Mouse (Mus musculus) lung, adult 2 months (tissue): ENCODE data around the gene Slain2. TPM values are rescaled to one million over a fixed set of nuclear protein-coding genes. Genes with fewer than 3 reads are reported as not detected.
"Not testable (repeated sequence)": the region's sequence is repeated elsewhere in the genome, so short reads cannot be mapped to it uniquely, and the experiment has no call there.

Source experiments
- DNase-seq: peaks from one replicate; pipeline ENCODE4 v3.0.0; 2022
- H3K4me1 ChIP-seq: fragments of 200-500 bp; 2 replicates; pipeline ENCODE4 v1.6.1; 2011; ENCODE audit warnings: low read length; ENCODE audit not compliant: control insufficient read depth, insufficient read depth
- H3K4me3 ChIP-seq: fragments of 200-500 bp; replicated peaks from 2 replicates; pipeline ENCODE3; 2011; ENCODE audit warnings: low read depth, mild to moderate bottlenecking, control low read depth, low read length; ENCODE audit errors: extremely low read depth
- CTCF ChIP-seq: fragments of 200-500 bp; IDR thresholded peaks from 2 replicates; pipeline ENCODE4 v1.5.1; 2011; ENCODE audit warnings: mild to moderate bottlenecking, low read length, control low read depth; ENCODE audit not compliant: insufficient read depth
- POLR2A ChIP-seq: fragments of 200-500 bp; IDR thresholded peaks from 2 replicates; pipeline ENCODE4 v1.6.1; 2011; ENCODE audit warnings: low read depth, mild to moderate bottlenecking, control low read depth, low read length, borderline replicate concordance; ENCODE audit errors: extremely low read depth
- WGBS: fragments of 180-500 bp; shearing (Covaris S2); methylation state at CpG from one replicate; pipeline ENCODE4 v1.1.7; 2018; 5-methylcytosine and 5-hydroxymethylcytosine counted together
- polyA plus RNA-seq: library from polyadenylated mRNA; depleted of rRNA; stranded (reverse); fragments of >200 nt; gene quantifications from 2 replicates; pipeline ENCODE4 v1.2.3, GENCODE M21; 2012

Slain2 gene
- polyA plus RNA-seq, 1 experiment = 35.1 TPM

DNA sequence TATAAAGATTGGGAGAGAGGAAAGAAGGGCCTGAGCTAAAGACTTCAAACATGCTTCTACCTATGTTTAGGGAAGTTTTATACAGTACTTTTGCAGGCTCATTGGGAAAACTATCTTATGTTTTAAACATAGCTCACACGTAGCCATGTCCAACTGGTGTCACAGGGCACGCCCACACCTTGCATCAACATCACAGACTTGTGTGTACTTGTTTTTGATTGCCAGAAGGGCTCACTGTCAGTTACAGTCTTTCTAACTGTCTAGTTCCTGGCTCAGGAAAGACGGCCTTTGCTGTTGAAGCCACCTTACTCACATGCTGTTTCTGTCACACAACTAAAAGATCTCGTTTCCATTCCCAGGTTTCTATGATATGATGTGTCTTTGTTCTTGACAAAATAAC lies 62.4 kb downstream of the Slain2 start:
- Histone ChIP-seq H3K4me1 (no peaks in the 10 kb centered on the region), H3K4me3 (no peak overlapping the region)
- WGBS = 82% methylated on average over 4 of the region's 4 CpGs
- DNase-seq = no peak
- TF ChIP-seq CTCF (no peak), POLR2A (no peak)

DNA sequence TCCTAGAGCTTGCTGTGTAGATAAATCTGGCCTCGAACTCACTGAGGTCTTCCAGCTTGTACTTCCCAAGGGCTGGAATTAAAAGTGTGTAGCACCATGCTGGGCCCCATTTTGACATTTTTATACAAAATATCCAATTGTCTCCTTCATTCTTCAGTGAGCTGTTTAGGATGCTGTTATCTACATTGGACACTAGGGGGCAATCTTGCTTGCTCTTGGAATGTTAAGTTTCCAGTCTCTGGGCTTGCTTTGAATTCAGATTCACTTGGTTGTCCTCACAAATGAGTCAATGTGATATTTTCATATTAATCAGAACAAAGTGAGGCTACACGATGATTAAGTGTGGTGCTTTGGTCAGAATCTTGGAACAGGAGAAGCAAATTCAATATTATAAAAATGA lies 70.0 kb downstream of the Slain2 start:
- Histone ChIP-seq H3K4me3 (no peak overlapping the region), H3K4me1 (no peaks in the 10 kb centered on the region)
- TF ChIP-seq CTCF (peak; percentile 25; the same call in 1 of the 2 replicates), POLR2A (no peak)
- no peak for DNase-seq
- 5% methylated on average over 2 of the region's 2 CpGs for WGBS

DNA sequence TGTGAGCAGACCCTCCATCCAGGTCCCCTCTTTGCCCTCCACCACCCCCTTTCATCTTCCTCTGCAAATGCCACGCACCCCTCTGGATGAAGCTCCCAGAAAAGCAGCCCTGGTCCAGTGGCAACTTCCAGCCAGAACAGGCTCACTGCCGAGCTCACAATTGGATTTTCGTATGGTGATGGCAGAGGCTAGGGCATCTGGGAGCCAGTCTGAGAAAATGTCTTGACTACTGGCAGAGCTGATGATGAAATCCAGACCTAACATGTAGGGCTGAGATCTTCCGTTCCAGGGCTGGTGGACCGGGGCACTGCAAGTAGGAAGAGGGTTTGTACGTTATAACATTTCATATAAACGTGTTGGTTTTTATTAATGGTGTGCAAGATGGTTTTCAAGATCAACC lies 73.7 kb downstream of the Slain2 start:
- DNase-seq = no peak
- Histone ChIP-seq H3K4me3 (no peak overlapping the region), H3K4me1 (no peaks in the 10 kb centered on the region)
- no peak for TF ChIP-seq CTCF
- TF ChIP-seq POLR2A = no peak
- 88% methylated on average over 7 of the region's 7 CpGs for WGBS

DNA sequence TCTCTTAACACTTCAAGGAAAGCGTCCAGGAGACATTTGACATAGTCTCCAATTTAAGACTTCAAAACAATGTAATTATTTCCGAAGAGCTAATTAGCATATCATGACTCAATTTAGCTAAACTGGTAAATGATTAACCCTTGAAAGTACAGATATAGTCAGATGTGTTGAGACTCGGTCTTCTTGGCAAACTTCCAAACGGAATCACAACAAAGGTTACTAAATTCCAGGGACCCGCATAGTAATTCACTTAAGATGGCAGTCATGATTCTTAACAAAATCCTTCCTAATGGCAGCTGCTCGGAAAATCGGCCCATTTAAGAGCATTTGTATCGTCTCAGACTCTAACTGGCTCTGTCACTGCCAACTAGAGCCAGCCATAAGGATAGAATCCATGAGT lies 75.7 kb downstream of the Slain2 start:
- Histone ChIP-seq H3K4me3 (no peak overlapping the region), H3K4me1 (no peaks in the 10 kb centered on the region)
- no peak for DNase-seq
- TF ChIP-seq CTCF (no peak), POLR2A (no peak)
- 72% methylated on average over 8 of the region's 8 CpGs for WGBS

GRCm38 (mm10) chr5:72992474-72992873 lies 78.4 kb downstream of the Slain2 start:
- DNase-seq = no peak
- WGBS = 83% methylated on average over 1 of the region's 1 CpGs
- Histone ChIP-seq H3K4me1 (no peaks in the 10 kb centered on the region), H3K4me3 (no peak overlapping the region)
- no peak for TF ChIP-seq POLR2A
- no peak for TF ChIP-seq CTCF

GRCm38 (mm10) chr5:72994424-72994823 lies 80.3 kb downstream of the Slain2 start:
- Histone ChIP-seq H3K4me1 (no peaks in the 10 kb centered on the region), H3K4me3 (no peak overlapping the region)
- WGBS = 72% methylated on average over 8 of the region's 8 CpGs
- TF ChIP-seq POLR2A = no peak
- DNase-seq = no peak

DNA sequence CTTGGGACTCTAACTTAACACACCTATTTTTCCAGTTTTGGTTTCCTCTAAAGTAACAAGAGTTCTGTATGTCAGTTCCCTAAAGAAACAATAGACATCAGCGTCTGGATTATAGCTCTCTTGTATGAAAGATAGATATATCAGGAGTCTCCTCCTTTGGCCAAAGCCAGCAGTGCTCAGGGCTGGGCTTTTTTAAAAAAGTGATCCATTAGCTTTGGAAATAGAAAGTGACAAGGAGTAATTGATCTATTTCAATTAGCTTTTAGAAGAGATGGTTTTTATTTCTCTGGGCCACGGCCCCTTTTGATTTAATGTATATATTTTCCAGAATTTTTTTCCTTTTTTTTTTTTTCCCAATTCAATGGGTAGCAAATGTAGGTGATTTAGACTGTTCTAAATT lies 80.8 kb downstream of the Slain2 start:
- 81% methylated on average over 2 of the region's 2 CpGs for WGBS
- no peak for TF ChIP-seq CTCF
- TF ChIP-seq POLR2A = no peak
- no peak for DNase-seq
- no peaks in the 10 kb centered on the region for H3K4me1 ChIP-seq
- no peak overlapping the region for H3K4me3 ChIP-seq

- WGBS = 43% methylated on average over 10 of the region's 10 CpGs
- no peak for TF ChIP-seq POLR2A
- no peak for TF ChIP-seq CTCF
- H3K4me1 ChIP-seq = no peaks in the 10 kb centered on the region
- no peak overlapping the region for H3K4me3 ChIP-seq
- no peak for DNase-seq
Observed at GRCm38 (mm10) chr5:72995379-72995778, 81.3 kb downstream of the Slain2 start.

- not testable (repeated sequence) for DNase-seq, H3K4me1 ChIP-seq, H3K4me3 ChIP-seq
- WGBS = 85% methylated on average over 1 of the region's 1 CpGs
Observed at GRCm38 (mm10) chr5:72998546-72998945, 84.4 kb downstream of the Slain2 start.

DNA sequence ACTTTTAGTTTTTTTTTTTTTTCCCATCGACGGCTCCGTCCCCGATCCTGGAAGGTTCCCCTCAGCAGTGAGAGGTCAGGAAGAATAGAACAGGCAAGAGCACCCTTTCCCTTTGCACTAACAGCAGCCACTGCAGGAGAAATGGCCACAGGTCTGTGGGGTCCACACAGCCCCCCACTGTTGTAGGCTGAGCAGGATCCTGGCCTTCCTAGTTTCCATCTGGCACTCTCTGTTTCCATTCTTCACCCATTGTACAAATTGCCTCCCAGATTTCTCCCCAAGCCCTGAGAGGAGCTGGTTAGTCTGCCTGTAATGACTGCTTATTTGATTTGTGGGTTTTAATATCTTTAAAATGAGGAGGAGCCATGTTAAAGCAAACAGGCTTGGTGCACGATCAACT lies 89.9 kb downstream of the Slain2 start:
- H3K4me3 ChIP-seq = no peak overlapping the region
- no peaks in the 10 kb centered on the region for H3K4me1 ChIP-seq
- TF ChIP-seq POLR2A = no peak
- TF ChIP-seq CTCF = no peak
- WGBS = 80% methylated on average over 5 of the region's 5 CpGs
- DNase-seq = no peak

DNA sequence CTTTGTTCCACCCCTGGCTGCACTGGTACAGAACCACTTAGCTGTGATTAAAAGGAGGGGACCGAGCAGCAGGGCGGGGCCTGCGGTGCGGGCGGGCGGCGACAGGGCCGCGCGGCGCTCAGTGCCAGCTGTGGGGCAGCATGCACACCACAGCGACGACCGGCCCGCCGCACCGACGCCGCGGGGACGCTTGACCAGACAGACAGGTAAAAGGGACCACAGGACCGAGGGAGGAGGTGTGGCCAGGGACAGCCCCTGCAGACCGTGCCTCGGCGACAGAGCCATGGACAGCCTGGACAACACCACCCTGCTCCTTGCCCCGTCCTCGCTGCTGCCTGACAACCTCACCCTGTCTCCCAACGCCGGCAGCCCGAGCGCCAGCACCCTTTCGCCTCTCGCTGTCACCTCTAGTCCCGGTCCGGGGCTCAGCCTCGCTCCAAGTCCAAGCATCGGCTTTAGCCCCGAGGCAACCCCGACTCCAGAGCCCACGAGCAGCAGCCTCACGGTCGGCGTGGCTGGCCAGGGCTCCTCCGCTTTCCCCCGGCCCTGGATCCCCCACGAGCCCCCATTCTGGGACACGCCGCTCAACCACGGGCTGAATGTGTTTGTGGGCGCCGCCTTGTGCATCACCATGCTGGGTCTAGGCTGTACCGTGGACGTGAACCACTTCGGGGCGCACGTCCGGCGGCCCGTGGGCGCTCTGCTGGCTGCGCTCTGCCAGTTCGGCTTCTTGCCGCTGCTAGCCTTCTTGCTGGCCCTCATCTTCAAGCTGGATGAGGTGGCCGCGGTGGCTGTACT lies 92.9 kb downstream of the Slain2 start, which contains the start of gene Slc10a4:
Slc10a4 (plus strand) TSS at position 100 of the 798 bp plus-strand sequence.
- Histone ChIP-seq H3K4me1 (no peaks in the 10 kb centered on the region), H3K4me3 (no peak within 1 kb of the TSS)
- no peak for TF ChIP-seq CTCF
- WGBS = 7% methylated on average over 65 of the region's 65 CpGs
- DNase-seq = peak; percentile 15
